Mouse (Mus musculus) bone marrow, adult 2 months (tissue): ENCODE measurements around the gene Nfatc2ip. TPM values are rescaled to one million over a fixed set of nuclear protein-coding genes. Genes with fewer than 3 reads are reported as not detected.

Source experiments
- H3K27ac ChIP-seq: fragments of 200-500 bp; 2 replicates; pipeline ENCODE4 v1.5.1; 2012; ENCODE audit warnings: low read depth, mild to moderate bottlenecking, control low read depth, inconsistent platforms, low read length; ENCODE audit not compliant: control insufficient read depth, poor library complexity, insufficient read depth
- H3K4me1 ChIP-seq: fragments of 200-500 bp; 2 replicates; pipeline ENCODE4 v1.6.1; 2011; ENCODE audit warnings: low read length; ENCODE audit not compliant: control insufficient read depth, insufficient read depth
- H3K4me3 ChIP-seq: fragments of 200-500 bp; replicated peaks from 2 replicates; pipeline ENCODE3; 2011; ENCODE audit warnings: mild to moderate bottlenecking, low read depth, low read length, control low read depth; ENCODE audit not compliant: control insufficient read depth
- CTCF ChIP-seq: fragments of 200-500 bp; IDR thresholded peaks from 2 replicates; pipeline ENCODE4 v1.5.1; 2011; ENCODE audit warnings: low read length, control low read depth; ENCODE audit not compliant: control insufficient read depth, insufficient read depth
- POLR2A ChIP-seq: fragments of 200-500 bp; IDR thresholded peaks from 2 replicates; pipeline ENCODE4 v1.6.1; 2011; ENCODE audit warnings: low read depth, mild to moderate bottlenecking, control low read depth, low read length, borderline replicate concordance; ENCODE audit not compliant: control insufficient read depth
- WGBS: fragments of 180-500 bp; shearing (Covaris S2); methylation state at CpG from one replicate; pipeline ENCODE4 v1.1.7; 2018; 5-methylcytosine and 5-hydroxymethylcytosine counted together
- polyA plus RNA-seq: library from polyadenylated mRNA; stranded (reverse); fragments of >200 nt; gene quantifications from 2 replicates; pipeline ENCODE4 v1.2.4, GENCODE M21; 2011; ENCODE audit warnings: low replicate concordance; ENCODE audit not compliant: missing spikeins, insufficient read depth, insufficient read length

The Nfatc2ip gene
- polyA plus RNA-seq, 1 experiment = 15.1 TPM

DNA sequence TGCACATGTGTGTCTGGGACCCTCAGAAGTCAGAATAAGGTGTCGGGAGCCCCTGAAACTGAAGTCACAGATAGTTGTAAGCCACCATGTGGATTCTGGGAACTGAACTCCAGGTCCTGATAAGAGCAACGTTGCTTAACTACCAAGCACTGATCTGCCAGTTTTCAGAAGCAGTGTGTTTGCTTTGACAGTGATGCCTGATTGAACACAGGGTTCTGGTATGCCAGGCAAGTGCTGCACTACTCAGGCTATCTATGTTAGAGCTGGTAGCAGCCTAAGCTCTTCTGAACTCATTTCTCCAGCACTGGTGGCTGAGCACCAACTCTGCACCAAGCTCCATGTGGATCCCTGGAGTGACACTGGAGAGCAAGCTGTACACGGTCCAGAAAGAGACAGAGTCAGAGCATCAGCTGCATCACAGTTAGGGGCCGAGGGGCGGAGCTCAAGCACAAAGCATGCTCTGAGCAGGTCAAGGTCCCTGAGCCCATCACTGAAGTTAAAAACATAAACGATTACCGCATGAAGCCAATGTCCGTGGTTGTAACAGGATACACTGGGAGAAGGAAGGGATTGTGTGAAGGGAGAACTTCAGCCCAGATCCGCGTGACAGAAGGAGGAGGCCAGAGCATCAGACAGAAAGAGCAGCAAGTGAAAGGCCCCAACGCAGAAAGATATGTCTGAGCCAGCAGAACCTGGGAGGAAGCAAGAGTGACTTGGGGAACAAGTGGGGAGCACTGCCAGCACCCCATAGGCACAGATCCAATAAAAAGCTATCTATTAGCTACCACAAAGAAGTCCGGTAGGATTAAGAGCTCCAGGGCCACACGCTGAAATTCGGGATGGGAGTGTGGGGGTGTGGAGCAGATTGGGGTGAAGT is 41.6 kb downstream of the Nfatc2ip start:
- no peak overlapping the region for H3K27ac ChIP-seq
- H3K4me1 ChIP-seq = peaks cover 1% of the 10 kb centered on the region; the same call in 1 of the 2 replicates
- WGBS = 70% methylated on average over 14 of the region's 14 CpGs

DNA sequence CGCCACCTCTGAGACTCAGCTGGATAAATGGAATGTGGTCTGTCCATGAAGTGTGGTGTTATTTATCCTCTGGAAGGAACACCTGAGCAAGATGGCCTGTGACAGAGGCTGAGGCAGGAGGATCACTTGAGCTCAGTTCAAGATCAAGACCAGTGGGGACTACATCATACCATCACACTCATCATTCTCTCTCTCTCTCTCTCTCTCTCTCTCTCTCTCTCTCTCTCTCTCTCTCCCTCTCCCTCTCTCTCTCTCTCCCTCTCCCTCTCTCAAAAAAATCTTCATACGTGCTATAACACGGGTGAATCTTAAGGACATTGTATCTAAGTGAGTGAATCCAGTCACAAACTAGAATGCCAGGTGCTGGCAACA is 42.6 kb downstream of the Nfatc2ip start:
- no peak for TF ChIP-seq CTCF
- no peak for TF ChIP-seq POLR2A
- peaks cover 1% of the 10 kb centered on the region; the same call in 1 of the 2 replicates for H3K4me1 ChIP-seq
- no peak overlapping the region for H3K27ac ChIP-seq
- no peak overlapping the region for H3K4me3 ChIP-seq
- 77% methylated on average over 3 of the region's 3 CpGs for WGBS

More for the DNA sequence above, 41.6 kb downstream of the Nfatc2ip start:
- TF ChIP-seq POLR2A (no peak), CTCF (no peak)
- no peak overlapping the region for H3K4me3 ChIP-seq

DNA sequence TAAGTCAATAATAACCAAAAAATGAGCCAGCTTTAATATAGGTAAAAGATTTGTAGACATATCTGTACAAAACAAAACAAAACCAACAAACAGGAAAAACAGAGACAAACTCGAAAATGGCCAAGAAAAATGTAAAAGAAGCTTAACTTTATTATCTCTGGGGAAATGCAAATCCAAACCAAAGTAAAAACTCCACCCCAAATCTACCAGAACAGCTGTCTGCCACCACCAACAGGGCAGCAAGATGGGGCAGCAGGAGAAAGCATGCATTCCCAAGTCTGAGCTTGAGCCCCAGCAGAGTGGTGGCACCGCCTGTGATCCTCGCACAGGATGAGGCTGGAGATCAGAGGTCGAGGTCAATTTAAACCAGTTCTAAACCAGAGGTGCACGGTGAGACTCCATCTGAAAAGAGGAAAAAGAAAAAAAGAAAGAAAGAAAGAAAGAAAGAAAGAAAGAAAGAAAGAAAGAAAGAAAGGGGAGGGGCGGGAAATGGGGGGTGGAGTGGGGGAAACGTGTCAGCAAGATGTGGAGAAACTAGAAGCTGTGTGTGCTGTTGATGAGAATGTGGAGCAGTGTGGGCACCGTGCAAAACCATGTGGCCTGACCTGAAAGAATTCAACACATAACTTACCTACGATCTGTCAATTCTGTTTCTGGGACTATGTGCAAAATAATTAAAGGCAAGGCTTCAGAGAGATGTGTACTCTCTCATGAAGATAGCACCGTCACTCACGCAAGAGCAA is 43.1 kb downstream of the Nfatc2ip start:
- Histone ChIP-seq H3K27ac (no peak overlapping the region), H3K4me1 (peaks cover 1% of the 10 kb centered on the region; the same call in 1 of the 2 replicates), H3K4me3 (no peak overlapping the region)
- 51% methylated on average over 11 of the region's 11 CpGs for WGBS
- TF ChIP-seq CTCF (no peak), POLR2A (no peak)

DNA sequence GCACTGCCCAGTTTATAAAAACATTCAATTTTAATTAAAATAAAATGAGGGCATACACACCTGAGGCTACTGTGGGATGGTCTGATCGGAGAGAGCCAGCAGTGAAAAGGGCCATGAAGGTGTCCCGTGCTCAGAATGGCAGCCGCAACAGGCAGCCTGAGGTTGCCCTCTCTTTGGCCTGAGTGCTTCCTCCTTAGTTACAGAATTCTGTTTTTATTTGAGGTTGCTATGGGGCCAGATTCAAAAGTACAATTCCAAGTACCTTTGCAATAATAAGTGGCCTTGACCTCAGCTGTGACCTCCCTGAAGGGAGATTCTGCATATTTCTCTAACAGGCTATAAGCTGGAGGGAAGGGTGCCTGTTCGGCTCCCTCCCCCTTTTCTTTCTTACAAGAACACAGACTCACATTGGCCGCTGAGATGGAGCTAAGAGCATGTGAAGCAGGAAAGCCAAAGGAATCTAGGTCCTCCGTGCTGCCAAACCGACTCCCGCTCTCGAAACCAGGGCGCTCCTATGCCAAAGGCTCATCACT is 45.1 kb downstream of the Nfatc2ip start:
- Histone ChIP-seq H3K27ac (no peak overlapping the region), H3K4me1 (peaks cover 1% of the 10 kb centered on the region; the same call in 1 of the 2 replicates), H3K4me3 (no peak overlapping the region)
- no peak for TF ChIP-seq POLR2A
- no peak for TF ChIP-seq CTCF
- 77% methylated on average over 10 of the region's 10 CpGs for WGBS

DNA sequence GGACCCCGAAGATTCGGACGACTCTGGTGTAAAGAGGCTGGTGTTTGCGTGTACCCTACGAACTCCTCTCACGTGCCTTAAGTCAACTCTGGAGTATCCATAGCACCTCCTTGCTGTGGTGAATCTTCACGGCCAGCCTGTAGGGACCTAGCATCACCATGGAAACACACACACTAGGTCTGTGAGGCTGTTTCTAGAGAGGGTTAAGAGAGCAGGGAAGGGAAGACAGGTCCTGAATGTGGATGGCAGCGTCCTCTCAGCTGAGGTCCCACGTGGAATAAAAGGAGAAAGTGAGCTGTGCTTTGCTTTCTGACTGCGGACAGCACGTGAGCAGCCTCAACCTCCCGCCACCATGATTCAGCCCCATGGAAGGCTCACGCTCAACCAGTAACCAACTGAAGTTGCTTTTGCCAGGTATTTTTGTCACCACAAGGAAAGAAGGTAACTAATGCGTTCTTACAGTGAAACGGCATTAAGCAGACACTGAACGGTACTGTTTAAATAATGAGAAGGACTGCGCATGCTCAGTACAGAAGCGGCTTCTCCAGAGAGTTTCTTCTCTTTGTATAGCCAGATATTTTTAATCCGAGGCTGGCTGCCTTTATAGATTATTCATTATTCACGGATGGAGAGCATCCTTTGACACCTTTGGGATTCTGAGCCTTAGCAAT is 45.7 kb downstream of the Nfatc2ip start:
- peaks cover 1% of the 10 kb centered on the region; the same call in 1 of the 2 replicates for H3K4me1 ChIP-seq
- WGBS = 70% methylated on average over 20 of the region's 20 CpGs
- TF ChIP-seq POLR2A (no peak), CTCF (no peak)
- no peak overlapping the region for H3K27ac ChIP-seq
- no peak overlapping the region for H3K4me3 ChIP-seq

DNA sequence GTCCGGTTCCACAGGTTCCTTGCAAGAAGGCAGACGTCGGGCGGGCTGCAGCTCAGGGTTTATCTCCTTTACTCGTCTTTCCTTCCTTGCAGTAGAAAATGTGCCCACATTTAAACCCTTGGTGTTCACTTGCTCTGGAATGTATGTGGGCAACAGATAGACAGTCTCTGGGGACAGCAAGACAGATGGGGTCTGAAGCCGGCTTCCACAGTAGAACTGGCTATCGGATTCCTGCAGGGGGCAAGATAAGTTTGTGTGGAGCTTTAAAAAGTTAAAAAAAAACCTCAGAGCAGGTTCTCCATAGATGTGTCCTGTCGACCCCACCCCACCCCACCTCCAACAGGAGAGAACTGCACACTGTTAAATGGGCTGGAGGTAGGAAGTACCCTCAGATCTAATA is 48.2 kb downstream of the Nfatc2ip start:
- no peak for TF ChIP-seq CTCF
- TF ChIP-seq POLR2A = no peak
- 57% methylated on average over 8 of the region's 8 CpGs for WGBS
- H3K4me1 ChIP-seq = no peaks in the 10 kb centered on the region

DNA sequence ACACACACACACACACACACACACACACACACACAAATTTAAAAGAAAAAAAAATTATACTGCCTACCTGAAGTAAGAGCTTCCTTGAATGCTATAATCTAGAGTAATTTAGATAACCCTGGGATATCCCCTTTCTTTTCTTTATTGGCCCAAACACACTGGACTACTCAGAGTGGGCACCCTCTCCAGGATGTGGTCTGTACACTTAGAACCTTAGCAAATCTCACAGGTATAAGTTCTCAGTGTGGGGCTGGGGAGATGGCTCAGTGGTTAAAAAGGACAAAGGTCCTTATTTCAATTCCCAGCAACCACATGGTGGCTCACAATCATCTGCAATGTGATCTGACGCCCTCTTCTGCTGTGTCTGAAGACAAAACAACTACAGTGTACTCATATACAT is 49.4 kb downstream of the Nfatc2ip start:
- TF ChIP-seq POLR2A = no peak
- no peak for TF ChIP-seq CTCF

More for the DNA sequence above, 48.2 kb downstream of the Nfatc2ip start:
- no peak overlapping the region for H3K27ac ChIP-seq
- no peak overlapping the region for H3K4me3 ChIP-seq

DNA sequence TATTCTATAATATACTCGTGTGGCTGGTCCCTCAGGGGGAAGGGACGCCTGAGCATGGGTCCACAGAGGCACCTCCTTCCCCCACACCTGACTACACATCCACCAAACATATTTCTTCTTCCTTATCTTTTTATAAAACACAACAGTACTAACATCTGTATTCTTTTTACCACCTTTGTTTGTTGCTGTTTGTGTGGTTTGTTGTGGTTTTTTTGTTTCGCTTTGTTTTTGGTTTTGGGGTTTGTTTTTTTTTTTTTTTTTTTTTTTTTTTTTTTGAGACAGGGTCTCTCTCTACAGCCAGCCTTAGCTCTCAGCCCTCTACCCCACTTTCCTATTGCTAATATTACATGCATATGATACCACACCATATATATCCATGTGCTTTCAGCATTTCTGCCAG is 50.6 kb downstream of the Nfatc2ip start:
- H3K4me1 ChIP-seq = no peaks in the 10 kb centered on the region; the same call in 1 of the 2 replicates
- no peak for TF ChIP-seq CTCF
- TF ChIP-seq POLR2A = no peak
- WGBS = 63% methylated on average over 3 of the region's 3 CpGs
- H3K4me3 ChIP-seq = no peak overlapping the region
- H3K27ac ChIP-seq = no peak overlapping the region

More for the DNA sequence above, 49.4 kb downstream of the Nfatc2ip start:
- Histone ChIP-seq H3K4me1 (no peaks in the 10 kb centered on the region; the same call in 1 of the 2 replicates), H3K27ac (no peak overlapping the region), H3K4me3 (no peak overlapping the region)
- WGBS = 33% methylated on average over 1 of the region's 1 CpGs
